Mouse (Mus musculus) spleen, postnatal 14 days (tissue): ENCODE measurements at regions not wholly inside any gene's neighbourhood (a gene's known extent, or its start where the extent isn't known, plus 50 kb on each side); places are given as distances from the start of the nearest gene placed in this dataset.

Source experiments
- DNase-seq, 2 experiments: peaks; one replicate each; pipeline ENCODE4 v3.0.0; 2021 to 2022; ENCODE audit warnings: low spot score in 2 of 2

- DNase-seq = no peak
Observed at GRCm38 (mm10) chr10:98292140-98292539, 565.6 kb upstream of the C030005K15Rik start.

GRCm38 (mm10) chr10:98305667-98306066 is 579.1 kb upstream of the C030005K15Rik start:
- no peak for DNase-seq

- DNase-seq = no peak
Observed at GRCm38 (mm10) chr10:98309667-98310066, 583.1 kb upstream of the C030005K15Rik start.

GRCm38 (mm10) chr10:98311403-98311802 is 584.8 kb upstream of the C030005K15Rik start:
- DNase-seq = no peak

- no peak for DNase-seq
Observed at GRCm38 (mm10) chr10:98318416-98318815, 591.9 kb upstream of the C030005K15Rik start.

GRCm38 (mm10) chr10:98323846-98324245 is 590.4 kb upstream of the Atp2b1 start:
- DNase-seq = no peak

- no peak for DNase-seq
Observed at GRCm38 (mm10) chr10:98324591-98324990, 589.6 kb upstream of the Atp2b1 start.

- DNase-seq = no peak
Observed at GRCm38 (mm10) chr10:98325720-98326119, 588.5 kb upstream of the Atp2b1 start.

- no peak for DNase-seq
Observed at GRCm38 (mm10) chr10:98332682-98333081, 581.5 kb upstream of the Atp2b1 start.

GRCm38 (mm10) chr10:98333411-98334067 is 580.7 kb upstream of the Atp2b1 start:
- no peak for DNase-seq

GRCm38 (mm10) chr10:98343827-98344226 is 570.4 kb upstream of the Atp2b1 start:
- no peak for DNase-seq

- DNase-seq = no peak
Observed at GRCm38 (mm10) chr10:98349466-98349865, 564.7 kb upstream of the Atp2b1 start.

- no peak for DNase-seq
Observed at GRCm38 (mm10) chr10:98350318-98350926, 563.8 kb upstream of the Atp2b1 start.

GRCm38 (mm10) chr10:98352061-98352460 is 562.1 kb upstream of the Atp2b1 start:
- DNase-seq = no peak

GRCm38 (mm10) chr10:98354486-98354885 is 559.7 kb upstream of the Atp2b1 start:
- DNase-seq = no peak

- DNase-seq = no peak
Observed at GRCm38 (mm10) chr10:98364604-98365003, 549.6 kb upstream of the Atp2b1 start.

- DNase-seq = no peak
Observed at GRCm38 (mm10) chr10:98372561-98372960, 541.6 kb upstream of the Atp2b1 start.

- no peak for DNase-seq
Observed at GRCm38 (mm10) chr10:98373314-98373713, 540.9 kb upstream of the Atp2b1 start.

- DNase-seq = no peak
Observed at GRCm38 (mm10) chr10:98374684-98375083, 539.5 kb upstream of the Atp2b1 start.

GRCm38 (mm10) chr10:98388543-98388942 is 525.7 kb upstream of the Atp2b1 start:
- no peak for DNase-seq

GRCm38 (mm10) chr10:98399864-98400263 is 514.3 kb upstream of the Atp2b1 start:
- DNase-seq = no peak

- DNase-seq = no peak
Observed at GRCm38 (mm10) chr10:98417807-98418743, 496.1 kb upstream of the Atp2b1 start.
